Mouse (Mus musculus) thymus, adult 18-20 months (tissue): ENCODE measurements around the gene Rhebl1.
A peak's percentile ranks its signal among the peaks of the same experiment; 100 is the strongest.

Experiments used
- DNase-seq, 2 experiments: peaks; one replicate each; pipeline ENCODE4 v3.0.0; 2022; ENCODE audit warnings: mixed read lengths in 2 of 2

Rhebl1 gene

GRCm38 (mm10) chr15:98904692-98905091, 10.4 kb upstream of the Rhebl1 start:
- no peak for DNase-seq

- no peak for DNase-seq
These were observed 8.3 kb upstream of the Rhebl1 start for GRCm38 (mm10) chr15:98902600-98902999.

- no peak for DNase-seq
These were observed 7.2 kb upstream of the Rhebl1 start for GRCm38 (mm10) chr15:98901530-98901929.

GRCm38 (mm10) chr15:98897928-98898800, 3.8 kb upstream of the Rhebl1 start, which contains the start of gene Dhh:
Gene Dhh, minus strand, starts transcription at chr15:98898540.
- DNase-seq = no peak

- no peak for DNase-seq
These were observed 3.2 kb upstream of the Rhebl1 start for GRCm38 (mm10) chr15:98897495-98897894.

- no peak for DNase-seq
These were observed 1.6 kb upstream of the Rhebl1 start for GRCm38 (mm10) chr15:98895635-98896589.

GRCm38 (mm10) chr15:98894746-98895634, 650 bp upstream of the Rhebl1 start:
- no peak for DNase-seq

GRCm38 (mm10) chr15:98893036-98893435, 1.3 kb downstream of the Rhebl1 start:
- DNase-seq = no peak

GRCm38 (mm10) chr15:98891907-98892606, 2.3 kb downstream of the Rhebl1 start:
- DNase-seq = peak in 1 of 2 experiments; percentile 36

GRCm38 (mm10) chr15:98891198-98891742, 3.1 kb downstream of the Rhebl1 start:
- no peak for DNase-seq

- DNase-seq = no peak
These were observed 6.8 kb downstream of the Rhebl1 start for GRCm38 (mm10) chr15:98887526-98887925.

GRCm38 (mm10) chr15:98886667-98887387, 7.5 kb downstream of the Rhebl1 start:
- no peak for DNase-seq

GRCm38 (mm10) chr15:98884106-98884505, 10.2 kb downstream of the Rhebl1 start:
- no peak for DNase-seq

GRCm38 (mm10) chr15:98883661-98884060, 10.7 kb downstream of the Rhebl1 start:
- no peak for DNase-seq

GRCm38 (mm10) chr15:98881656-98882008, 12.7 kb downstream of the Rhebl1 start:
- no peak for DNase-seq

- peak; percentile 89 to 94 for DNase-seq
These were observed 13.2 kb downstream of the Rhebl1 start for GRCm38 (mm10) chr15:98880978-98881655.

GRCm38 (mm10) chr15:98877331-98877730, 17.0 kb downstream of the Rhebl1 start:
- DNase-seq = no peak

- peak; percentile 81 to 88 for DNase-seq
These were observed 22.1 kb downstream of the Rhebl1 start for GRCm38 (mm10) chr15:98871916-98872888.
